Mouse (Mus musculus) neural tube, embryonic 14.5 days (tissue): ENCODE measurements at regions not wholly inside any gene's neighbourhood (a gene's known extent, or its start where the extent isn't known, plus 50 kb on each side); places are given as distances from the start of the nearest gene placed in this dataset.

Experiments used
- ATAC-seq: fragments of 200-750 bp; cut with Nextera tagmentation; 2 replicates; pipeline ENCODE4 v1.8.0; 2017; ENCODE audit warnings: low read depth, mild to moderate bottlenecking, moderate TSS enrichment, moderate library complexity
- H3K27ac ChIP-seq: fragments of 300-500 bp; sonication (generic); 2 replicates; pipeline ENCODE4 v1.5.1; 2014; ENCODE audit warnings: low read depth, mild to moderate bottlenecking, control low read depth, low read length, moderate library complexity, mixed read lengths
- H3K27me3 ChIP-seq: fragments of 300-500 bp; sonication (generic); 2 replicates; pipeline ENCODE4 v1.6.1; 2014; ENCODE audit warnings: low read length; ENCODE audit not compliant: control insufficient read depth, insufficient read depth
- H3K36me3 ChIP-seq: fragments of 300-500 bp; sonication (generic); 2 replicates; pipeline ENCODE4 v1.6.1; 2014; ENCODE audit warnings: low read length, mixed read lengths; ENCODE audit not compliant: control insufficient read depth, insufficient read depth
- H3K4me1 ChIP-seq: fragments of 300-500 bp; sonication (generic); 2 replicates; pipeline ENCODE4 v1.6.1; 2014; ENCODE audit warnings: low read length; ENCODE audit not compliant: control insufficient read depth, insufficient read depth
- H3K4me2 ChIP-seq: fragments of 300-500 bp; sonication (generic); 2 replicates; pipeline ENCODE4 v1.6.1; 2014; ENCODE audit warnings: mild to moderate bottlenecking, low read depth, low read length, control low read depth
- H3K4me3 ChIP-seq: fragments of 300-500 bp; sonication (generic); 2 replicates; pipeline ENCODE4 v1.5.1; 2014; ENCODE audit warnings: low read depth, low read length, control low read depth, mixed read lengths
- H3K9ac ChIP-seq: fragments of 300-500 bp; sonication (generic); replicated peaks from 2 replicates; pipeline ENCODE4 v1.6.1; 2014; ENCODE audit warnings: low read depth, mild to moderate bottlenecking, control low read depth, low read length, mixed read lengths
- H3K9me3 ChIP-seq: fragments of 300-500 bp; sonication (generic); 2 replicates; pipeline ENCODE4 v1.6.1; 2016; ENCODE audit warnings: low read length; ENCODE audit not compliant: control insufficient read depth
- WGBS: fragments of 180-500 bp; shearing (Covaris S2); extraction: QIAGEN DNeasy Blood & Tissue Kit; methylation state at CpG from one replicate; pipeline ENCODE4 v1.1.7; 2014; 5-methylcytosine and 5-hydroxymethylcytosine counted together

DNA sequence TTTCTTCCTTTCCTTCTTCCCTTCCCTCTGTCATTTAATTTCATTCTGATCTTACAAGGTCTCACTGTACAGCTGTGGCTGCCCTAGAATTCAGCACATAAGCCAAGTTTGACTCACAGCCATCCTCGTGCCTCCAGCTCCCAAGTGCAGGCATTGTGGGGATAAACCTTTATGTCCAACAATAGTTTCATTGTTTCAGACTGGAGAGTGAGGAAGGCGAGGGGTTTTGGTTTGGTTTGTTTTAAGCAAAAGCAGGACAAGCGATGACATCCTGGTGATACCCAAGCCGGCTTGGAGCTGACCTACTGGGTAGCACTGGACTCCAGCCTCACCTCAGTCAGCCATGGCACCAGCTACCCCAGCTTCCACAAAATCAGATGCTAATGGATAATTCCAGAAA is 1603.5 kb upstream of the Gulo start:
- H3K4me3 ChIP-seq: no peak overlapping the region
- no peaks in the 10 kb centered on the region for H3K27me3 ChIP-seq
- no peaks in the 10 kb centered on the region for H3K36me3 ChIP-seq
- H3K9ac ChIP-seq: no peak overlapping the region
- no peak for ATAC-seq
- WGBS: 37% methylated on average over 4 of the region's 4 CpGs
- H3K4me1 ChIP-seq: peaks cover 4% of the 10 kb centered on the region; the same call in 1 of the 2 replicates
- H3K9me3 ChIP-seq: no peaks in the 10 kb centered on the region
- no peak overlapping the region for H3K4me2 ChIP-seq
- H3K27ac ChIP-seq: no peak overlapping the region

DNA sequence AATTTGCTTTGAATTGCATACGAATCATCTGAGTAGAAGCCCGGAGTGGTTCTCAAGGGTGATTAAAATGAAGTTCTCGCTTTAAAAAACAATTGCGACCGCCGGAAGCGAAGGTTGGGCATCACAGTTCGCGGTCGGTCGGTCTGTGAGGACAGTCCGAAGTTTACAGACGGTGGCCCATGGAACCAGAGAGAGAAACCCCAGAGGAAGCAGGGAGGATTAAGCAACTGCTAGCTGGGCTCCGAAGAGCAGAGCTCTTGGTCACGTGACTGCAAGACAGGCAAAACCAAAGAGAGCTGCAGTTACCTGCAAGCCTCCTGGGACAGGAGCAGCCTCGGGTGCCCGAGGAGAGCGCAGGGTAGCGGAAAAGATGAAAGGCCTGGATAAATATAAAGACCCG is 1599.3 kb upstream of the Gulo start:
- Histone ChIP-seq H3K9ac (no peak overlapping the region), H3K4me2 (peak overlapping the region; percentile 44), H3K9me3 (no peaks in the 10 kb centered on the region), H3K36me3 (no peaks in the 10 kb centered on the region), H3K4me3 (peak overlapping the region; percentile 8; the same call in 1 of the 2 replicates), H3K4me1 (peaks cover 4% of the 10 kb centered on the region; the same call in 1 of the 2 replicates), H3K27me3 (no peaks in the 10 kb centered on the region), H3K27ac (no peak overlapping the region)
- ATAC-seq: peak; percentile 44; the same call in 1 of the 2 replicates
- WGBS: 18% methylated on average over 20 of the region's 20 CpGs

GRCm38 (mm10) chr14:67602960-67603359 is 1594.0 kb upstream of the Gulo start:
- ATAC-seq: no peak

DNA sequence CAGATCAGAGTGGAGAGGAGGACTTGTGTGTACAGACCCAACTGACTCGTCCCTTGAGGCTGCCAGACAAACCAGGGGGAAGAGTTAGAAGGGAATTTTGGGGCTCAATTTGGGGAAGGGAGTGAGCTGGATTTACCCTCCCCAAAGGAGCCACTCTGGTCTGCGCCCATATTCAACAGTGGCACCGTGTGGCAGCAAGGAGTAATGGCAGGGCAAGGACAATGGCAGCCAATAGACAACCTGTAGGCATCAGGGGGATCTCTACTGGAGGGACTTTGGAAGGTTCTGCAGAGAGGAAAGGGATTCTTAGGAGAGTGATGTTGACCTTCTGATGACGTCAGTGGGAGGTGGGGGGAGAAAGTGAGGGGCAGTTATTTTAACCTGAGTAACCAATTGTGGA is 1590.7 kb upstream of the Gulo start:
- Histone ChIP-seq H3K27ac (no peak overlapping the region), H3K4me1 (no peaks in the 10 kb centered on the region), H3K4me2 (no peak overlapping the region), H3K9ac (no peak overlapping the region), H3K36me3 (no peaks in the 10 kb centered on the region), H3K27me3 (no peaks in the 10 kb centered on the region), H3K4me3 (no peak overlapping the region), H3K9me3 (no peaks in the 10 kb centered on the region)
- ATAC-seq: no peak
- 20% methylated on average over 4 of the region's 4 CpGs for WGBS

More at GRCm38 (mm10) chr14:67602960-67603359, 1594.0 kb upstream of the Gulo start:
- H3K4me1 ChIP-seq: 0 out of 2 replicates have a peak, but pooled peaks cover under 1% of the 10 kb centered on the region
- H3K9me3 ChIP-seq: no peaks in the 10 kb centered on the region
- WGBS: 86% methylated on average over 4 of the region's 4 CpGs
- H3K27ac ChIP-seq: no peak overlapping the region
- H3K9ac ChIP-seq: no peak overlapping the region
- no peak overlapping the region for H3K4me3 ChIP-seq
- no peaks in the 10 kb centered on the region for H3K36me3 ChIP-seq
- no peaks in the 10 kb centered on the region for H3K27me3 ChIP-seq
- no peak overlapping the region for H3K4me2 ChIP-seq

DNA sequence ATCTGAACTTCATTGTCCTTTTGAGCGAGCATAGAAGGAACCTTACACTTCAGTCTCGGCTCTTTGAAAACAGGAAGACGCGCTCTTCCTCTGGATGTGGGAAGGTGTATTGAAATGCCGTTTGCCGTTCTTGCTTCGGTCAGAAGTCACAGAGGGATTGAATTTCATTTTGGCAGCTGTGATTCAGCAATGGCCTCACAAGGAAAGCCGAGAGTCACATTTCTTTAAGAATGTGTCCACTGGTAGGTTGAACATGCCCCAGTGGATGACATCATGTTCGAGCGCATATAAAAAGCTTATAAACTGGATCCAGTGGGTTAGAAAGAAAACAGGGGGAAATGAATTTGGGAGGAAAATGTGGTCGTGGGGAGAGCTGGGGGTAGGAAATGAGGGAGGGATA is 1579.6 kb upstream of the Gulo start:
- H3K4me1 ChIP-seq: no peaks in the 10 kb centered on the region
- no peaks in the 10 kb centered on the region for H3K27me3 ChIP-seq
- H3K4me2 ChIP-seq: no peak overlapping the region
- H3K9ac ChIP-seq: no peak overlapping the region
- no peak overlapping the region for H3K27ac ChIP-seq
- WGBS: 89% methylated on average over 11 of the region's 11 CpGs
- H3K36me3 ChIP-seq: no peaks in the 10 kb centered on the region
- H3K9me3 ChIP-seq: no peaks in the 10 kb centered on the region
- no peak for ATAC-seq
- no peak overlapping the region for H3K4me3 ChIP-seq

DNA sequence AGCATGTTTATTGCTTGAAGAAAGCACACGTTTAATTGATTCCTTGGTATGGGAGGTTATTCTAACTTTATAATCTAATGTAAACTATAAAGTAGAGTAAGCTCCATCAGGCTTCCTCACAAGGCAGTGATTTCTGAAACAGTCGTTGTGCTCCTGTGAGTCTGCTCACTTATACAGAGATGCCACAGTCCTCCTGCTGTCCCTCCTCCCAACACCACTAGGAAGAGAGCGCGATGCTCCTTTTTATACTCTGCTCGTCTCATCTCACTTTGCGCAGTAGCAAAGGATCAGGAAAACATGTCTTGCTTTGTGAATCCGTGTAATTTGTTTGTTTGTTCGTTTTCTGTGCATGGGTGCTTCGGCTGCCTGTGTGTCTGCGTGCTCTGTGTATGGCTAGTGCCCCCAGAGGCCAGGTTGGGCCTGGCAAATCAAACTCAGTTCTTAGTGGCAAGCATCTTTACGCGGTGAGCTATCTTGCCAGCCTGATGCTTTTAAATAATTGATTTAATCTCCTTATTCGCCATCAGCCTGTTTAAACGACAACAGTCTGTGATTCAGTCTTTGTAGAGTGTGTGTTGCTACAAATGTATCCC is 1575.5 kb upstream of the Gulo start:
- Histone ChIP-seq H3K4me3 (no peak overlapping the region), H3K27ac (no peak overlapping the region), H3K36me3 (no peaks in the 10 kb centered on the region), H3K4me1 (no peaks in the 10 kb centered on the region), H3K4me2 (no peak overlapping the region), H3K27me3 (no peaks in the 10 kb centered on the region), H3K9me3 (no peaks in the 10 kb centered on the region), H3K9ac (no peak overlapping the region)
- ATAC-seq: no peak
- 37% methylated on average over 14 of the region's 14 CpGs for WGBS

- Histone ChIP-seq H3K9ac (no peak overlapping the region), H3K27me3 (no peaks in the 10 kb centered on the region), H3K36me3 (no peaks in the 10 kb centered on the region), H3K4me2 (no peak overlapping the region), H3K4me3 (no peak overlapping the region), H3K9me3 (no peaks in the 10 kb centered on the region), H3K27ac (0 out of 2 replicates have a peak overlapping the region, but pooled peaks have one; percentile 34), H3K4me1 (no peaks in the 10 kb centered on the region)
- ATAC-seq: no peak
- WGBS: 55% methylated on average over 8 of the region's 8 CpGs
These were observed 1573.3 kb upstream of the Gulo start for GRCm38 (mm10) chr14:67582201-67582782.

DNA sequence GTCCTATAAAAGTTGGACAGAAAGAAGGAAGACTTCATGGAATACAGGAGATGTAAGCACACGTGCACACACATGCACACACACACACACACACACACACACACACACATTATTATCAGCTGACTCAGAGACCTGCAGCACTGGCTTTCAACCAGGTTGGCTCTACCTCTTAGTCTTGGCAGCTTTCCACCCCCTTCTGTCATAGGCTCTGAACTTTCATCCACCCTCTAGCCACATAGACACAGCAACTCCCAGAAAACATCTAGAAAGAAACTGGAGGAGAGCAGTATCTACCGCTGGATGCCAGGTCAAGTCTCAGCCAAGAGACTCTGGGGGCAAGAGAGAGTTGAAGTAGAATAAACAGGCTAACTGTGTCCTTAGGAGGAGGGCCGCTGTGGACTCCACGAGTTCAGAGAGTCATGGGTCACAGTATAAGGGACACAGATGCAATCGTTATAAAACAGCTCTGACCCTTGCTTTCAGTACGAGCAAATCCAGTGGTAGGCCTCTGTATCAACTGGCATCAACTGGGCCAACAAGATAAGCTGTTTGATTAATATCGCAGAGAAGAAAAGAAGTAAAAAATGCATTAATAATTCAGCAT is 1565.4 kb upstream of the Gulo start:
- WGBS: 83% methylated on average over 7 of the region's 7 CpGs
- no peaks in the 10 kb centered on the region for H3K36me3 ChIP-seq
- no peak for ATAC-seq
- no peak overlapping the region for H3K9ac ChIP-seq
- H3K9me3 ChIP-seq: no peaks in the 10 kb centered on the region
- no peaks in the 10 kb centered on the region for H3K27me3 ChIP-seq
- no peak overlapping the region for H3K4me3 ChIP-seq
- no peak overlapping the region for H3K4me2 ChIP-seq
- H3K4me1 ChIP-seq: peaks cover 2% of the 10 kb centered on the region; the same call in 1 of the 2 replicates
- H3K27ac ChIP-seq: no peak overlapping the region

GRCm38 (mm10) chr14:67573451-67573995 is 1564.5 kb upstream of the Gulo start:
- ATAC-seq: no peak
- Histone ChIP-seq H3K9ac (no peak overlapping the region), H3K9me3 (no peaks in the 10 kb centered on the region), H3K4me3 (no peak overlapping the region), H3K4me2 (no peak overlapping the region), H3K36me3 (no peaks in the 10 kb centered on the region), H3K27ac (no peak overlapping the region), H3K27me3 (no peaks in the 10 kb centered on the region), H3K4me1 (peaks cover 7% of the 10 kb centered on the region; the same call in 1 of the 2 replicates)
- WGBS: 87% methylated on average over 12 of the region's 12 CpGs
